Mouse (Mus musculus): ENCODE results near the gene Aqp3. TPM values are rescaled to one million over a fixed set of nuclear protein-coding genes. Genes with fewer than 3 reads are reported as not detected.

The Aqp3 gene
- polyA plus RNA-seq, 3 experiments from 2014 or later: 15.2 to 21.2 (median 15.4) TPM

DNA sequence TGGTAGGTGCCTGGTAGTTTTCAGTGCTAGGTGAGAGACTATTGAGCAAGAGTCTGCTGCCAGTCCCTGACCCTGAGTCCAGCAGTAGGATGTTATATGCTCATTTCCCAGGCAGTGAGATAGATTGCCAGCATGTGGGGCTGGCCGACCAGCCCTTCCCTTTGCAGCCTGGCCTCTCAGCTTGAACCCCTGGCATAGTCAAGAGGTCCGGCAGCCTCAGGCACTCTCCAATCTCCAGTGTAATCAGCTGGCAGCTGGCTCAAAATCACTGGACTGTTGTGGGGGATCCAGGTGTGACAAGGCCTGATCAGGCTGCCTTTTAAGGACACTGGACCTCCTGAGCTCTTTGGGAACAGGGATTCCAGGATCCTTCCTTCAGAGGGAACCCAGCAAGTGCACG is 34.6 kb downstream of the Aqp3 start:
- no peak for ATAC-seq

DNA sequence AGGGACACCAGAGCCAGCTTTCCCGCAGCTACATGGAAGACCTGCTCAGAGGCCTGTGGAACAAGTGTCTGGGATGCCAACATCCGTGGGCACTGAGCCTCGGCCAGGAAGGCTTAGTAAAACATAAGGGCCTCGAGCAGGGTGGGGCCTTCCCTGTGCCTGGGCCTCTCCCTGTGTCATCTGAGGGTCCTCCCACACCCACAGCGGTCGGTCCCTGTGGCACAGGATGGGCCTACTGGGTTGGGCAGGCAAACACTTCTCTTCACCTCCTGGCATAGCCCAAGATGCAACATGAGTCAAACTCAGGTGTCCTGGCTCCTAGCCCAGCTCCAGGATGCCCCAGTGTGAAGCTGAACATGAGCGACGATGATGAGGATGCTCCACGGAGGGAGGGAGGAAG is 40.6 kb downstream of the Aqp3 start:
- no peak for ATAC-seq

DNA sequence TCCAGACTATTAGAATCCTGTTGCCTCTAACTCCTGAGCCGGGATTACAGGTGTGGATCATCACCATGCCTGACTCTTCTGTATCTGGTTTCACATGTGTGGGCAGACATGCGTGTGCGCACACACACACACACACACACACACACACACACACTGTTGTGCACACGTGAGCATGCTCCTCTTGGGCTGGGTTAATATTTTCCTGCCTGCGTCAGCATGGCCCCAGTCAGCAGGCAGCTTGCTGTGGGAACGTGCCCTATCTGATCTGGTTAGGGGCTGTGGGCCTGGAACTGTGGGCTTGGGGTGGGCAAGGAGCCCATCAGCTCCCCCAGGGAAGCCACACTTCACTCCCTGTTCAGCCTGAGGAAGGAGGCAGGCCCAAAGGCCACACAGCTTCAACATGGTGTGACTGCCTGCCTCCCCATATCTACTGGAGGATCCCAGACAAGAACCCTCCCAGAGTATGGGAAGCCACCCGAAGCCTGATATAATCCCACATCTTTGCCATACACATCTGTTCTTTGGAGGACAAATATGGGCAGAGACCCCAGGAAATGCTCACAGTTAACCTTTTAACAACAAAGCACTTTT is 41.1 kb downstream of the Aqp3 start:
- ATAC-seq: no peak

DNA sequence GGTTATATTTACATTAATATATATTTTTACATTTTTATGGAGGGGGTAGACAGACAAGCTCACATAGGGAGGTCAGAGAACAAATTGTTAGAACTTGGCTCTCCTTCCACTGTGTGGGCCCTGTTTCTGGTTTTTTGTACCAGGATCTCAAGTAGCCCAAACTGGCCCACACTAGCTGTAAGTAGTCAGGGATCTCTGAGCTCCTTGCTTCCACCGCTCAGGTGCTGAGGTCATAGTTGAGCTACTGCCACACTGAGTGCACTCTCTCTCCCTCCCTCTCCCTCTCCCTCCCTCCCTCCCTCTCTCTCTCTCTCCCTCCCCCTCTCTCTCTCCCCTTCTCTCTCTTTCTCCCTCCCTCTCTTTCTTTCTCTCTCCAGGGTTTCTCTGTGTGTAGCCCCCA is 41.7 kb downstream of the Aqp3 start:
- ATAC-seq: no peak

DNA sequence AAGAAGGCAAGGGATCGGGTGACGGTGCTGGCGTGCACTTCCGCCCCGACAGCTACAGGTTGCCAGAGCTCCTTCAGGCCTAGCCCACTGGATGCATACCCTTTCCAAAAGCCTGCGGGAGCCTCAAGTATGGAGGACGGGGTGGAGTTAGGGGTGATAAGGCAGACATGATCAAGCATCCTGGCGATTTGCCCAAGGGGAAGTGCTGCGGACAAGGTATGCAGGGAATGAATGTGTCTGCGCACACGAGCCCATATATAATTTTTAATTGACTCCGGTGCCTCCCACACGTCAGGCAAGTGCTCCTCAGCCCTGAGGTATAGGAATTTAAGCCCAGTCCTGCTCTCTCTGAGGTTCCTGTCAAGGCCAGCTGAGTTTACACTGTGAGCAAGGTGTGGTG is 42.9 kb downstream of the Aqp3 start:
- ATAC-seq: no peak

DNA sequence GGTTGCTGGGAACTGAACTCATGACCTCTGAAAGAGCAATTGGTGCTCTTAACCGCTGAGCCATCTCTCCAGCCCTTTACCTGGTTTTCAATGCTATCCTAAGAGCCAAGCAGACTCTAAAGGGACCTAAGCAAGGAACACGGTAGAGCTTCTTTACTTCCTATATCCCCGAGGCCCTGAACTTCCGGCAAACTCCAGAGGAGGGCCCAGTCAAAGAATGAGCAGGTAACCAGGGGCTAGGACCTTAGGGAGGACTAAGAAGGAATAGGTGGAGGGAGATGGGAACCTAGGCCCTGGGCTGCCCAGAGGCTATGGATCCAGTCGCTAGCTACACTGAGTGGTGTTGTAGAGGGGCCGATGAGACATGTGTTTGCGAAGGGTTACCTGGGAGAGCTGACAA is 46.2 kb downstream of the Aqp3 start:
- ATAC-seq: no peak

DNA sequence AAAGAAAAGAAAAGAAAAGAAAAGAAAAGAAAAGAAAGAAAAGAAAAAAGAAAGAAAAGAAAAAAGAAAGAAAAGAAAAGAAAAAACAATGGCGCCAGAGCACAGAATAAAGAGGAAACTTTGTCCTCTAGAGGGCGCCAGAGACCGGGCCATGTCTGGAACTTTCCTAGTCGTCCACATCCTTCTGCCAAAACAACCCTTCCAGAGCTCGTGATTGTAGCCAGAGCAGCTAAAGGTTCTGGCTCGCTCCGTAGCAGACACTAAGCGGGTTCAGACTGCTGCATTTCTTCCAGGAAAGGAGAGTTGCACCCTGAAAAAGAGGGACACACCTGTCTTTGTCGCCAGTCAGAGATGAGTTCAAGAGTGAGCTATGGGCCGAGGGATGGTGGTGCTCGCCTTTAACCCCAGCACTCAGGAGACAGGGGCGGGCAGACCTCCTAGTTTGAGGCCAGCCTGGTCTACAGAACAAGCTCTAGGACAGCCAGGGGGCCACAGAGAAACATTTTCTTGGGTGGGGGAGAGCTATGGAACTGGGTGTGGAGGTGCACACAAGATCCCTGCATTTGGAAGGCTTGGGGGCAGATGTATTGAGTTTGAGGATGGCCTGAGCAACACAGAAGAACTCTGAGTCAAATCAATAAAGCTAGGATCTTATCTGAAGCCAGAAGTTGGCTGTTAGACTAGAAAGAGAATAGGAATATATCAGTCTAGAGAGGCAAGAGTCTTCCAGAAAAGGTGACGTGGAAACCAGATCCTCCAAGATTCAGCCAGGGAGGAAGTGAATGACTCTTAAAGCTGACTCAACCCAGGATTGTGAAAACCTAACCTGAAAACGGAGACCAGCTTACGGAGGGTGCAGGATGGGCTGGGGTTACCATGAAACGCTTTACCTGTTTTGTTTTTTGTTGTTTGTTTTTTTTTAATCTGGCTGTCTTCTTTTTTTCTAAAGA is 47.0 kb downstream of the Aqp3 start:
- ATAC-seq: peak; percentile 80

DNA sequence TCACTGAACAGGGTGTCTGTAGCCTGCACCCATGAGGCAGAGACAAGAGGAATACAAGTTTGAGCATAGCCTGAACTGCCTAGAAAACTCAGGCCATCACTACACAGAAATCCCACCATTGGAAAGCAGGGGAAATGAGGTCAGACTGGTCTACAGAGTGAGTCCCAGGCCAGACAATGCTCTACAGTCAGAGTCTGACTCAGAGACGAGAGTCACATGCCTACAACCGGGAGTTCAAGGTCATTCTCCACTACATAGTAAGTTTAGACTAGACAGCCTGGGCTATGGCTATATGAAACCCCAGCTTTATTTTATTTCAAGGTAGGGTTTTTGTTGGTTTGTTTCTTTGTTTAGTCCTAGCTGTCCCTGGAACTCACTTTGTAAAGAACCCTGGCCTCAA is 49.1 kb downstream of the Aqp3 start:
- no peak for ATAC-seq

DNA sequence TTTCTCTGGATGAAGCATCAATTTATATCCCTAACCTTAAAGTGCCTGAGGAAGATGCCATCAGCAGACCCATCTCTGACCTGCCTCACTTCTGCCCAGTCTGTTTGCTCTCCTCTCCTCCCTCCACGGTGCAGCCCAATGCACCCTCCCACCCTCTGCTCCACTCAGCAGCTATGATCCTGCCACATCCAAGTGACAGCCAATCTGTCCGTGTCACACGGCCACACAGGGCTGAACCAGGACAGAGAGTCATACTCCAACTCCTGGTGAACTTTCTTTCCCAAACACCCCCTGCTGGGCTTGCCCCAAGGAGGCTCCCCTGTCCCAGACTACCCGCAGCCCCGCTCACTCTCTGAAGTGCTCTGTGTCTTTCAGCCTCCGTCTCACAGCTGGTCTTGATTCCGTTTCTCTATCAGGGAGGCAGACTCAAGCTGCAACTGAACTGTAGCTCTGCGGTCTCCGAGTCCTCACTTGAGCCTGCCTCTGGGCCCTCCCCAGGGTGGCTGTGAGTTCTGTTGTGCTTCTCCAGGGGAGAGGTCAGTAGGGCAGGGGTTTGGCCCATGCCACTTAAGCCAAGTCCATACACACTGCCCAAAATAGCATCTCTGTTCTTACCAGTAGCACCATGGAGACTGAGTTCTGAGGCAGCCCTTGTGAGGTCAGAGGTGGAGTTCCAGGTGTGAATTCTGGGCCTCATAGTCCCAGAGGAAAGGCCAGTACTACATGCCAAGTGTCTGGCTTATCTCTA is 50.3 kb downstream of the Aqp3 start, which contains the start of gene Aqp7:
Gene Aqp7 (minus strand): TSS at position 616 of the 748 bp plus-strand sequence.
- ATAC-seq: no peak

DNA sequence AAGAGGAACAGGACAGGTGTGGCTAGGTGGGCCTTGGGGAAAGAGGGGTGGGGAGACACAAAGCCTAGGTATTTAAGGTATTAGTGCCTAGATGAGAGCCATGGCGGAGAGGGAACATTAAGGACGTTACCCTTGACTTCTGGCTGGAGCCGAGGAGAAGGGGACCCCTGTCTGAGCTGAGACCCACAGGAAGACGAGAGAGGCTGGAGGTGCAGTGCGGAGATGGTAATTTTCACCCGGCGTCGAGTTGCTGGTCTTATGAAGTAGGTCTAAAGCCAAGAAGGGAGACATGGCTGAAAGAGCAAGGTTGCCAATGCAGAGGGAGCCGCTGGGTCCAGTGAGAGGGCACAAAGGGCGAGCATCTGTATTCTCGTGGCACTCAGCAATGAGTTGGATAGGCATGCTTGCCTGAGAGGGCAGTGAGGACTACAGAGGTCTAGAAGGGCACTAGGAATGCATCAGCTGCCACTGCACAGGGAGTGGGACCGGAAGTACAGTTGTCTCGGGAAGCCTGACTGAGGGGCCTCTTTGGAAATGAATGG is 51.7 kb downstream of the Aqp3 start:
- ATAC-seq: no peak

DNA sequence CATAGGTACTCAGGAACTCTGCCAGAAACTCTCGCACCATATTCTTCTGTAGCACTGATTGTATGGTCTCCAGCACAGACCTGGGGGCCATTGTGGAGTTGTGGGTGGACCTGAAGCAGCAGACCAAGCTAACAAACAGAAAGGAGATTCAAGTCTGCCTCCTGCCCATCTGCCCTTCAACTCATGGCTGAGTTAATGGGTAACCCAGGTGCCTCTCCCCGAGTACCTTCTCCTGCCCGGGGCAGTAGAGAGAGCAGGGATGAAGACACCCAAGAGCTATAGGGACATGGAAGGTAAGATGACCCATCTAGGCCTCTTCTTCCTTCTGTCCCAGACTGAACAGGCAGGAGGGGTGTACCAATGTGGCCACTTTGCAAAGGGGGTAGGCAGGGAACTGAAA is 52.7 kb downstream of the Aqp3 start:
- no peak for ATAC-seq

DNA sequence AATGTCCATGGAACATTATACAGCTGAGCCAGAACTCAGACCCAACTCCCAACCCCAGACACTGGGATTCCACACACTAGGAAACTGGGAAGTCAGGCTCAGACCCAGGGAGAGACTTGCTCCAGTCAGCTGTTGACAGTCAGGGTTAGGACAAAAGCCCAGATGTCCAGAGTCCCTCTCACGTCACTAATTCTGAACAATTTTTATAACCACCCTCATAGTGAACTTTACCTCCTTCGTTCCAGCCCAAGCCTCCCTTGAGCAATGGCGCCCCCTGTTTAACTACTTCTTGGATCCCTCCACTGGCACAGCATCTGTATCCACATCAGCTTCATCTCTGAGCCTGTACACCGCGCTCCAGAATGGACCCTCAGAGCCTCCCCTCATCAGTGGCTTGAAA is 54.0 kb downstream of the Aqp3 start:
- ATAC-seq: no peak

DNA sequence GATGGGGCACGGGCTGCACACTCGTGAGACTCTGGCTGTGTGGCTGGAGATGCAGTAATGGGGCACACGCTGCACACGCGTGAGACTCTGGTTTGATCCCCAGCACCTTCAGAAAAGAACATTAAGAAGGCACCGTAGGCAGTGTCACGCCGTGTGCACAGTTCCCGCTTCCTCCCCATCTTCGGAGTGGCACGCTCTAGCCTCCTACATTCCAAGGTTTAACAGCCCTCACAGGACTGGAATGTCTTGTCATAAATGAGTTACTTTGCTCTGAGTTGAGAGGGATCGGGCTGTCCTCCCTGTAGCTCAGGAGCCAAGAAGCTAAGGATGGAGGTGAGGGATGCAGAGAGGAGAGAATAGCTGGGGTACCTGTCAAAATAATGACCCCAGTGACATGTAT is 55.1 kb downstream of the Aqp3 start:
- no peak for ATAC-seq

Other genes with a start within 250 kb of the Aqp3 start
- 10 to 100 TPM; 47.2 to 79.0 (median 56.0) TPM for gene B4galt1, start 244.2 kb downstream of the Aqp3 start, polyA plus RNA-seq (2017; shearing (Covaris generic))
- not detected for gene Spink4, start 178.1 kb downstream of the Aqp3 start, polyA plus RNA-seq (2017; shearing (Covaris generic))
- 10 to 100 TPM; 10.0 to 16.1 (median 14.4) TPM for gene Bag1, start 149.9 kb downstream of the Aqp3 start, polyA plus RNA-seq (2017; shearing (Covaris generic))
- gene Chmp5, start 149.8 kb downstream of the Aqp3 start, polyA plus RNA-seq (2017; shearing (Covaris generic)): 100 to 1,000 TPM; 103 to 141 (median 119) TPM
- 100 to 1,000 TPM in 2 of 3 experiments, 10 to 100 TPM in 1; 76.3 to 164 (median 120) TPM for gene Nfx1, start 127.3 kb downstream of the Aqp3 start, polyA plus RNA-seq (2017; shearing (Covaris generic))
- under 1 TPM in 2 of 3 experiments, not detected in 1; 0.31 to 0.46 TPM for gene Aqp7, start 50.0 kb downstream of the Aqp3 start, polyA plus RNA-seq (2017; shearing (Covaris generic))
- 10 to 100 TPM; 14.5 to 20.3 (median 15.7) TPM for gene Nol6, start 26.3 kb upstream of the Aqp3 start, polyA plus RNA-seq (2017; shearing (Covaris generic))
- gene Ube2r2, start 37.6 kb upstream of the Aqp3 start, polyA plus RNA-seq (2017; shearing (Covaris generic)): 10 to 100 TPM; 23.6 to 28.6 (median 25.6) TPM
- gene Ubap2, start 177.0 kb upstream of the Aqp3 start, polyA plus RNA-seq (2017; shearing (Covaris generic)): 10 to 100 TPM; 14.9 to 27.8 (median 18.4) TPM
- gene Dcaf12, start 216.7 kb upstream of the Aqp3 start, polyA plus RNA-seq (2017; shearing (Covaris generic)): 10 to 100 TPM; 21.6 to 32.7 (median 25.1) TPM